Mouse (Mus musculus): ENCODE measurements at regions not wholly inside any gene's neighbourhood (a gene's known extent, or its start where the extent isn't known, plus 50 kb on each side); places are given as distances from the start of the nearest gene placed in this dataset.

DNA sequence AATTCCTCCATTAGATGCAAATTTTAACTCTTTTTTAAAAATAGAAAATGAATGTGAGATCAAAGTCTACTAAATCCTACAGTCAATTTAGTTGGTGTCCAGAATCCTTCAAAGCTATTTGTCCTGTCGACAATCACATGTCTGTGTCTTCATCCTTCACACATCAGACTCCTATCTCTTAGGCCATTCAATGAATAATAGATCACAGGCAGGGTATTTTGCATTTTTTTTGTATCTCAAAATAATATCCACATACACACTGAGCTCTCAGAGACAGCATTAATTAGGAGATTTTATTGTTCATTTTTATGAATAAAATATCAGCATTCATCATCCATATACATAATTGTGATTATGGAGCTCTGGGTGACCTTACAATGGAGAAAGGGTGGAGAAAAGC lies 427.2 kb downstream of the Hao1 start:
- DNase-seq = no peak

GRCm38 (mm10) chr2:134107286-134107685 lies 446.9 kb downstream of the Hao1 start:
- no peak for DNase-seq

GRCm38 (mm10) chr2:134088374-134088773 lies 465.8 kb downstream of the Hao1 start:
- no peak for DNase-seq

GRCm38 (mm10) chr2:134080148-134080547 lies 474.0 kb downstream of the Hao1 start:
- DNase-seq = no peak

DNA sequence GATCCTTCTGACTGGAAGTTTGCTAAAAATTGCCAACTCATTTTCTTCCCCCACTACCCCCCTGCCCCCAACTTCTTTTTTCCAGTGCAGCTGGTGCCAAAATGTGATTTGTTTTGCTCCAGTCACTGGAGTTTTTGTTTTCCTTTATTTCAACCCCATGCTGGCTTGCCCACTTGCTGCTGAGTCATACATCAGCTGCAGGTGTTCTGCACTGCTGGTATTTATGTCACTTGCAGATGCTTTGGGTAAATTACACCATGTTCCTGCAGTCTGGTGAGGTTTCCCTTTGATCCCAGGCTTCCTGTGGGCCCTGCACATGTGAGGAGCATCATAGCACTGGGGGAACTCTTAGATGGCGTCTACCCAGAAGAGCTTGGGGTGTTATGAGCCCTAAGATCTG lies 476.2 kb downstream of the Hao1 start:
- no peak for DNase-seq

DNA sequence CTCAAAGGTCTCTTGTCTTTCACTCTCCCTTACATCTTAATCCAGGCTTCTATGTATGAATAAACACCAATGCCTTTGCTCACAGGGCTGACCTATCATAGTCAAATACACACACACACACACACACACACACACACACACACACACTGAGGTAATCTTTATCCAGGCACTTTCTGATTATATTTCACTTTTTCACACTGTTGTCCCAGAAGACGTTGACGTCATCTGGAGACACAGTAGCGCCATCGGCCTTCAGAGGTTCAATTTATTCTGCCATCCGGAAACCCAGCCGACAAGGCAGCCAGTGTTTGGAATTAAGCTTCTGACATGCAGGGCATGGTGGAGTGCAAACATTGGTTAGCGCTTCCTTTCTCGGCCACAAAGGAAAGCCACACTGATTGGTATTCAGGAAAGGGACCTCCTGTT lies 486.2 kb downstream of the Hao1 start:
- DNase-seq = no peak

DNA sequence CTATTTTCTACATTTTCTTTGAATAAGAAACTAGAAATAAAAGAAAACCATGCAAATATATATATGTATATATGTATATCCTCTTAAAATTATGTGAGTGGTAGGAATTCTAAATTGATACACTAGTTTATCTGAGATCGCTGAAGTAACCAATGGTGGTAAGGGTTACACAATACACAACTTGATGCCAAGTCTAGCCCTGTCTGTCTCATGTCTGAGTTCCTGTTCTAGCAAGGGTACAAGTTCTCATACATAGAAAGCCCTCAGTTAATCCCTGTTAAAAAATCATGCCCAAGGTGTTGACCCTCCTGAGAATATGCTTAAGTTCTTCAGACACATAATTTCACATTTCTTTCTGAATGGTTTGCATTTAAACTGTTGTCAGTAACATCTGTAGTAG lies 486.8 kb downstream of the Hao1 start:
- no peak for DNase-seq

- DNase-seq = no peak
These were observed 494.1 kb downstream of the Hao1 start for GRCm38 (mm10) chr2:134059916-134060618.

DNA sequence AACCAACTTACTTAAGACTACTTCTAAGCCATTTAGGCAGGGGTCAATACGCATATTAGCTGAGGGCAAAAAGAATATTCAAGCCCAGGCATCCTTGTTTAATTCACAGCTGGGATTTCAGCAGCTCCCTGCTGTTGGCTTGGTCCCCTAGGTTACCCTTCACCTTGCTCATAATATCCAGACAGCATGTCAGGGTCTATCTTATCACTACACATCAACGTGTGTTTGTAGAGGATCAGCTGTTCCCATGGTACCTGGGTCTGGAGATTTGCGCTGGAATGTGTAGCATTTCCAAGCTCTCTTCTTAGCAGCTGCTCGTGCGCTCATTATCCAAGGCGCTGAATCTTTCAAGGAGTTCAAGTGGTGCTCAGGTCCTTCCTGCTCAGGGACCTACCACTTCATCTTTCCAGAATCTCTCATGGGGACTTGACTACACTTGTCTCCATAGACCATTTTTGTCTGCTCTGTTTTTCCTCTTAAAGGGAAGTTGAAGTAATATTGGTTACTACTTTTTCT lies 484.5 kb downstream of the Bmp2 start:
- no peak for DNase-seq

DNA sequence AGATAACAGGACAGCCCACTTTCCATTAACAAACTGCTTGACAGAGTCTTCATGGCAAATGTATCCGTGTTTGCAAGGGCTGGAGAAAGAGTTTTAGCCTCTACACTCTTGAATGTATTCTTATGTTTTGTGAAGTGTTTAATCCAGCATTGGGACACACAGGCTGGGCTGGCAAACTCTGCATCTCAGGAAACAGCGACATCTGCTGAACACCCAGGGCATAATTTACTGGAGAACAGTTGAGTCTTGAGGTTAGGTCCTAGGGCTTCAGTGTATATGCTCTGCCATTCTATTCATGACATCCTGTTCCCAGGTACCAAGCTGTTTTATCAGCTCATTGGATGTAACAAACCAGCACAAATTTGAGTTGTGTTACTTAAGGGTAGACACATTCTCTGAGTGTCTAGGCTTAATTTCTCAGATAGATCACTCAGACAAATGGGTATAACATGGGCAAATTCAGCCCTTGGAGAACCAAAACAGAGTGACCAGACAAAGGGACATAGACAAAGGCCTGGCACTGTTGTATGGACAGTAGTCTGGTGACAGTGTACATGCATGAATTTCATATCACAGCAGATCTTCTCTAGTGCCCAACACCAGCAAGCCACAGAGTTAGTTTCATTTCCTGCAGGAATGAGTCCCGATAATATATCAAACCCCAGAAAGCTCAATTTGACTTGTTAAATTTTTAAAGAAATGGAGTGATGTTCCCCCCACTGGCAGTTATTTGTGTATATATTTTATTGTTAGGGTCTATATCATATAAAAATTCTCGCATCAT lies 477.9 kb downstream of the Bmp2 start:
- peak; percentile 1 for DNase-seq

DNA sequence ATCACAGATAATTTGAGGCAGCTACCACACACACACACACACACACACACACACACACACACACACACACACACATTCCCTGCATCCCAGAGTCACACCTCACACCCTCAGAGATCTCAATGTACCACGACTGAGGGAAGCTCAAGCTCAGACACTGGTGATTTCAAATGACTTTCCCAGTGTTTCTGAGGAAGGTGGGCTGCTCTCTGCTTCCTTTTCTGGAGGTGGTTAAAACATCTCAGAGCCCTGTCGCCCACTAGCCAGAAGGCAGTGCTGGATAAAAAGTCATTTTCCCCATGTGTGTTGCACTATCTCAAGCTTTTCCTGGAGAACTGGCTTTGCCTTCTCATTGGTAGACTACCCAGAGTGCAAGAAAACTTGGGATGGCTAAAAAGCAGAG lies 477.2 kb downstream of the Bmp2 start:
- DNase-seq = no peak

GRCm38 (mm10) chr2:134017109-134017508 lies 465.1 kb downstream of the Bmp2 start:
- DNase-seq = no peak

GRCm38 (mm10) chr2:134003146-134003545 lies 451.2 kb downstream of the Bmp2 start:
- DNase-seq = no peak

GRCm38 (mm10) chr2:133994742-133995141 lies 442.8 kb downstream of the Bmp2 start:
- no peak for DNase-seq

DNA sequence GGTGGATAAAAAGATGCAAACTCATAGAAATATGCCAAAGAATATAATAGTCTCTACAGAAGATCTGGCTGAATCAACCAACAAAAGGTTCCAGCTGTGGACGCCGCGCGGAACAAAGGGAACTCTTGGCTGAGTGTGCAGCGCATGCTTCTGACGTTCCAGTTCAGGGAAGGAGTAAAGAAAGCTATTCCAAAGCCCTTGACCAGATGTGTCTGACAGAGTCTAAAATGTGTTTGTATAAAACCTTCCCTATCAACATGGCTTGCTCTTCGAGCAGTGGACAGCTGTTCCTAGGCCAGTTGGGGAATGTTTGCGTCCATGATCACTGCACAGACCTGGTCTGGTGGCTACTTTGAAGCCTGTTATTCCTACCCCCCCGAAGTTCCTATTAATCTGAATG lies 442.4 kb downstream of the Bmp2 start:
- DNase-seq = no peak

DNA sequence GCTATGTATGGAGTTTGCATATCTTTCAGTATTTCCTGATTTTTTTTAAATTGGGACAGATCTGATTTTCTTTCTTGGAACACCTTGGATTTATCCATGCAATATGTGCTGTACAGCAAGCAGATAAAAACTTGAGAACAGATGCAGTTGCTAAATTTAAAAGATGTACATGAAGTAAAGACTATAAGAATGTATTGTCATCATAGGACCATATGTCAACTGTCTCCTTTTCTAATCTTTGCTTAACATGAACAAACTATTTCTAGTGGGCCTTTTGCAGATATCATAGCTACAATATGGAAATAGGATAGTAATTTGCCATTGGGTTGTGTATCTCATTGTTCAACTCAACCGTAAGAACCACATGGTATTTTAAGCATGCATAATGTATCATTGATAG lies 435.7 kb downstream of the Bmp2 start:
- DNase-seq = no peak
